Mouse (Mus musculus): Measurements from ENCODE around the gene Sept7. TPM values are rescaled to one million over a fixed set of nuclear protein-coding genes. Genes with fewer than 3 reads are reported as not detected.

Gene Sept7
- polyA plus RNA-seq, 1 experiment = 10.9 TPM

DNA sequence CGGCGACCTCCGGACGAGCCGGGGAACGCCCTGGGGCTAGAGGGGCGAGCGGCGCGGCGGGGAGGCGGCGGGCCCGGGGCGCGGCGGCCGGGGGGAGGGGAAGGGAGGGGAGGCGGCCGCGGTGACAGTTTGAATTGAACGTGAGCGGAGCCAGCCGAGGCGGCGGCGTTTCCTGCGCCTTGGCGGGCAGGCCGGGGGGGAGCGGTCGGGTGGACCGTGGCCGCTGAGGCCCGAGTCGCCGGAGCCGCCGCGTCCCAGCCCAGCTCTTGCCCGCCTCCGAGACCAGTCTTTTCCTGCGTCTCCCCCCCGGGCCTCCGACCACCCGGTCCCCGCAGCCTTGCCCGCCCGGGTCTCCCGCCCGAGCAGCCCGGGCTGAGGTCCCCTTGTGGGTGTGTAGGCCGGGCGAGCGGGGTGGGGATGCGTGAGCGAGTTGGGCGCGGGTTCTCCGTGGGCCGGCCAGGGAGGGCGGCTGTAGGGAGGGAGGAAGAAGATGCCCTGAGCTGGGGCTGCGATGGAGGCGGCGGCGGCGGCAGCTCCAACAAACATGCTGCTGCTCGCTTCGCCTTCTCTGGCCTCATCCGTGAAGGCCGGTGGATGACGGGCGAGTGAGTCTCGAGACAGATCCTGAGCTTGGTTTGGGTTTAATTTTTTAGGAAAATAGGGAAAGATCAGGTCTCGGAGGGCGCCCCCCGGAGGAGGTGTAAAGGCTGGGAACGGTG, 679 bp downstream of the Sept7 start:
- TF ChIP-seq CTCF (conservative IDR thresholded peaks at IDR 0.05; ENCODE audit: insufficient read depth, insufficient read length, low read depth, low read length) (peak; percentile 38), POLR2A (IDR thresholded peaks at IDR 0.05; ENCODE audit: low read depth, low read length) (no peak)
- DNase-seq = peak; percentile 72
- H3K4me1 ChIP-seq (ENCODE audit: control insufficient read depth, insufficient read depth, low read length) = peaks cover 6% of the 10 kb centered on the region; the same call in 1 of the 2 replicates

GRCm38 (mm10) chr9:25253478-25253824, 1.2 kb downstream of the Sept7 start:
- under 1% methylated on average over 3 of the region's 3 CpGs for WGBS
- H3K27me3 ChIP-seq (replicated peaks; ENCODE audit: control insufficient read depth, insufficient read depth, low read length) = no peaks in the 10 kb centered on the region
- peaks cover 6% of the 10 kb centered on the region; the same call in 1 of the 2 replicates for H3K4me1 ChIP-seq (ENCODE audit: control insufficient read depth, insufficient read depth, low read length)
- no peak for TF ChIP-seq CTCF (conservative IDR thresholded peaks at IDR 0.05; ENCODE audit: insufficient read depth, insufficient read length, low read depth, low read length)
- no peak for TF ChIP-seq POLR2A (IDR thresholded peaks at IDR 0.05; ENCODE audit: low read depth, low read length)
- no peaks in the 10 kb centered on the region for H3K36me3 ChIP-seq (ENCODE audit: control insufficient read depth, insufficient read depth, low read length)
- peak overlapping the region; percentile 64 for H3K4me3 ChIP-seq (ENCODE audit: insufficient read depth, low read depth, low read length)
- DNase-seq = no peak
- H3K27ac ChIP-seq (ENCODE audit: insufficient read depth, low read depth, low read length) = peak overlapping the region; percentile 76

More for the DNA sequence above, 679 bp downstream of the Sept7 start:
- peak overlapping the region; percentile 64 for H3K4me3 ChIP-seq (ENCODE audit: insufficient read depth, low read depth, low read length)
- H3K27me3 ChIP-seq (replicated peaks; ENCODE audit: control insufficient read depth, insufficient read depth, low read length) = no peaks in the 10 kb centered on the region
- WGBS = under 1% methylated on average over 73 of the region's 78 CpGs
- H3K36me3 ChIP-seq (ENCODE audit: control insufficient read depth, insufficient read depth, low read length) = no peaks in the 10 kb centered on the region
- H3K27ac ChIP-seq (ENCODE audit: insufficient read depth, low read depth, low read length) = peak overlapping the region; percentile 76

DNA sequence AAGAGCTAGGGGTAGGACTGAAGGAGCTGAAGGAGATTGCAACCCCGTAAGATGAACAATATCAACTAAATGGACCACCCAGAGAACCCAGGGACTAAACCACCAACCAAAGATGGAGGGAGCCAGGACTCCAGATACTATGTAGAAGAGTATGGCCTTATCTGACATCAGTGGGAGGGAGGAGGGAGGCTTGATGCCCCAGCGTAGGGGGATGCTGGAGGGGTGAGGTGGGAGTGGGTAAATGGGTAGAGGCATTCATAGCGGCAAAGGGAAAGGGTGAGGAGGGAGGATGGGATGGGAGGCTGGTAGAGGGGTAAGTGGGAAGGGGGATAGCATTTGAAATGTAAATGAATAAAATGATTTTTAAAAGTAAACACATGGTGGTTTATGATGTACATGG, 8.2 kb downstream of the Sept7 start:
- TF ChIP-seq POLR2A (IDR thresholded peaks at IDR 0.05; ENCODE audit: low read depth, low read length) = no peak
- TF ChIP-seq CTCF (conservative IDR thresholded peaks at IDR 0.05; ENCODE audit: insufficient read depth, insufficient read length, low read depth, low read length) = no peak
- DNase-seq = no peak
- no peak overlapping the region for H3K27ac ChIP-seq (ENCODE audit: insufficient read depth, low read depth, low read length)
- no peak overlapping the region for H3K4me3 ChIP-seq (ENCODE audit: insufficient read depth, low read depth, low read length)
- no peaks in the 10 kb centered on the region for H3K36me3 ChIP-seq (ENCODE audit: control insufficient read depth, insufficient read depth, low read length)
- no peaks in the 10 kb centered on the region for H3K4me1 ChIP-seq (ENCODE audit: control insufficient read depth, insufficient read depth, low read length)
- 87% methylated on average over 3 of the region's 3 CpGs for WGBS
- H3K27me3 ChIP-seq (replicated peaks; ENCODE audit: control insufficient read depth, insufficient read depth, low read length) = no peaks in the 10 kb centered on the region

DNA sequence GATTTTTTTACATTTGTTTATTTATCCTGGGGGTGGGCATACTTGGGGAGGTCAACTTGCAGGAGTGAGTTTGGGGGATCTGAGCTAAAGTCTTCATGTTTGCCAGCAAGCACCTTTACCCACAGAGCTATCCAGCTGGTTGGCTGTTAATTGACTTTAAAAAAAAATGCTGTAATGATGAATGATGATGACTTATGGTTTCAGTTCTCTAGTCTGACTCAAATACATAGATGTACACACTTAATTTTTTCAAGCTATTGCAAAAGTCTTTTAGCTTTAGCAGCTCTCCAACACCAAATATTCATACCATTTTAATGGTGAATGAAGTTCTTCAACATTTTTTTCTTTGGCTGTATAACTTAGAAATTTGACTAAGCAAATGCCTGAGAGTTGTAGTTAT, 8.7 kb downstream of the Sept7 start:
- Histone ChIP-seq H3K4me3 (ENCODE audit: insufficient read depth, low read depth, low read length) (no peak overlapping the region), H3K27ac (ENCODE audit: insufficient read depth, low read depth, low read length) (no peak overlapping the region), H3K27me3 (replicated peaks; ENCODE audit: control insufficient read depth, insufficient read depth, low read length) (no peaks in the 10 kb centered on the region), H3K36me3 (ENCODE audit: control insufficient read depth, insufficient read depth, low read length) (peaks cover 2% of the 10 kb centered on the region; the same call in 1 of the 2 replicates), H3K4me1 (ENCODE audit: control insufficient read depth, insufficient read depth, low read length) (no peaks in the 10 kb centered on the region)
- TF ChIP-seq CTCF (conservative IDR thresholded peaks at IDR 0.05; ENCODE audit: insufficient read depth, insufficient read length, low read depth, low read length) (no peak), POLR2A (IDR thresholded peaks at IDR 0.05; ENCODE audit: low read depth, low read length) (no peak)
- DNase-seq = no peak

DNA sequence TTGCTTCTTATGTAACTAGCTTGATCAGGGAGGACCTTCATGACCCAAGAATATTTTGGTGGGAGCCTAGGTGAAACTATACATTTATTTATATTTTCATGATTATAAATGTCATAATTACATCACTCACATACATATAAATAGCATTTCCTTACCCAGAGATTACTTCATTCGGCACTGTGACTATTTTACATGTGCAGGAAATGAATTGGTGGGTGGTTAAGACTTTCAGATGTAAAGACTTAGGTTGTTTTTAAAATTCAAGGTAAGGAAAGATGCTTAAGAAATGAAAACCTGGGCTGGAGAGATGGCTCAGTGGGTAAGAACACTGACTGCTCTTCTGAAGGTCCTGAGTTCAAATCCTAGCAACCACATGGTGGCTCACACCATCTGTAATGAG, 9.8 kb downstream of the Sept7 start:
- Histone ChIP-seq H3K36me3 (ENCODE audit: control insufficient read depth, insufficient read depth, low read length) (peaks cover 2% of the 10 kb centered on the region; the same call in 1 of the 2 replicates), H3K4me3 (ENCODE audit: insufficient read depth, low read depth, low read length) (no peak overlapping the region), H3K4me1 (ENCODE audit: control insufficient read depth, insufficient read depth, low read length) (no peaks in the 10 kb centered on the region), H3K27ac (ENCODE audit: insufficient read depth, low read depth, low read length) (no peak overlapping the region), H3K27me3 (replicated peaks; ENCODE audit: control insufficient read depth, insufficient read depth, low read length) (no peaks in the 10 kb centered on the region)
- whole genome bisulfite sequencing = 72% methylated on average over 1 of the region's 1 CpGs
- TF ChIP-seq POLR2A (IDR thresholded peaks at IDR 0.05; ENCODE audit: low read depth, low read length) = no peak
- DNase-seq = no peak

DNA sequence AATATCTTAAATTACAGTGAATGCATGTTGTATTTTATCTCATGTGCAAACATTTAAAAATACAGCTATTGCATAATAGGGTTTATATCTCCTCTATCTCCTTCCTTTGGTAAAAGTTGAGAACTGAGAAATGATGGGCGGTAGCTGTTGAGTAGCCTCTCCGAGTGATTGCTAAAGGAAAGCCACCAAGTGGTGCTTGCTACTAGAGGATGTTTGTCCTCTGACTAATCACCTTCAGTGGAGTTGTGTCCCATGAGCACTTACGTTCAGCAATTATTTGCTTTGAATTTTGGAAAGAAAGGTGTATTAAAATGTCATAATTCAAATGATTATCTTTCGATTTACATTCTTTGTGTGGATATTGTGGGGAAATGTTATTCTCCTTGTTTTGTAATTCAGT, 13.6 kb downstream of the Sept7 start:
- DNase-seq = no peak
- Histone ChIP-seq H3K36me3 (ENCODE audit: control insufficient read depth, insufficient read depth, low read length) (peaks cover 2% of the 10 kb centered on the region; the same call in 1 of the 2 replicates), H3K27ac (ENCODE audit: insufficient read depth, low read depth, low read length) (no peak overlapping the region), H3K4me1 (ENCODE audit: control insufficient read depth, insufficient read depth, low read length) (no peaks in the 10 kb centered on the region), H3K27me3 (replicated peaks; ENCODE audit: control insufficient read depth, insufficient read depth, low read length) (no peaks in the 10 kb centered on the region), H3K4me3 (ENCODE audit: insufficient read depth, low read depth, low read length) (no peak overlapping the region)
- WGBS = 91% methylated on average over 4 of the region's 4 CpGs
- TF ChIP-seq CTCF (conservative IDR thresholded peaks at IDR 0.05; ENCODE audit: insufficient read depth, insufficient read length, low read depth, low read length) = no peak
- TF ChIP-seq POLR2A (IDR thresholded peaks at IDR 0.05; ENCODE audit: low read depth, low read length) = no peak

DNA sequence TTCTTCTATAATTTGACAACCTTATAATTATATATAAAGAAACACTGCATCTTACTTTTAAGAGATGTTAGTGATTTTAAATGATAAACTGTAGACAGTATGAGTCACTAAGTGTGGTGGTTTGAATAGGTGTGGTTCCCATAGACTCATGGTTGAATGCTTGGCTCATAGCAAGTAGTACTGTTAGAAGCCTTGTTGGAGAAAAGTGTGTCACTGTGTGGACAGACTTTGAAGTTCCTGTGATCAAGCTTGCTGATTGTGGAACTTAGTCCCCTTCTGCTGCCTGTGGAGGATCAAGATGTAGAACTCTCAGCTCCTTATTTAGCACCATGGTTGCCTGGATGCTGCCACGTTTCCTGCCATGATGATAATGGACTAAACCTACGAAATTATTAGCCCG, 14.9 kb downstream of the Sept7 start:
- Histone ChIP-seq H3K27ac (ENCODE audit: insufficient read depth, low read depth, low read length) (no peak overlapping the region), H3K27me3 (replicated peaks; ENCODE audit: control insufficient read depth, insufficient read depth, low read length) (no peaks in the 10 kb centered on the region), H3K4me1 (ENCODE audit: control insufficient read depth, insufficient read depth, low read length) (no peaks in the 10 kb centered on the region), H3K36me3 (ENCODE audit: control insufficient read depth, insufficient read depth, low read length) (peaks cover 2% of the 10 kb centered on the region; the same call in 1 of the 2 replicates), H3K4me3 (ENCODE audit: insufficient read depth, low read depth, low read length) (no peak overlapping the region)
- 92% methylated on average over 3 of the region's 3 CpGs for WGBS
- no peak for DNase-seq
- no peak for TF ChIP-seq POLR2A (IDR thresholded peaks at IDR 0.05; ENCODE audit: low read depth, low read length)
- TF ChIP-seq CTCF (conservative IDR thresholded peaks at IDR 0.05; ENCODE audit: insufficient read depth, insufficient read length, low read depth, low read length) = no peak
